Mouse (Mus musculus) liver, adult 2 months (tissue): Measurements from ENCODE around the gene Hpse2.

ENCODE experiments used
- CTCF ChIP-seq: fragments of 200-500 bp; IDR thresholded peaks from 2 replicates; pipeline ENCODE4 v1.5.1; 2011; ENCODE audit warnings: low read depth, low read length, control low read depth
- POLR2A ChIP-seq: fragments of 200-500 bp; IDR thresholded peaks from 2 replicates; pipeline ENCODE4 v1.6.1; 2011; ENCODE audit warnings: low read length, control low read depth; ENCODE audit not compliant: insufficient read depth; ENCODE audit errors: extremely low read depth

DNA sequence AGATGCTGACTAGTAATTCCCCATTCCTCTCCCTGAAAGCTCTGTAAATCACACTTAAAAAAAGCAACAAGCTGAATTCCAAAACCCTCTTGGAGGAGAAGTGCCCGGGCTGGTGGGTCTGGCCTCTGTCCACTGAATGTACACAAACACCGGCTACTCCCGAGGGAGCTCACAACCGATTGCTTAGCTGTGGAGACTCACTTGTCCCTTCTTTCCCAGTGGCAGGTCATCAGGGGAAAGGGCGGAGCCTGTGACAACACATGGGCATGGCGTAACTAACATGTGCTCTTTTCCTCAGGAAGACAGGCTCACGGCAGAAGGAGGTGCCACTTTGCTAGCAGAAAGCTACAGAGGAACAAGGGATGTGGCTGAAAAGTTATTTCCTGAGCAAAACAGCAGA, 483.4 kb downstream of the Hpse2 start:
- no peak for TF ChIP-seq CTCF
- no peak for TF ChIP-seq POLR2A
